Mouse (Mus musculus) lung, postnatal 0 days (tissue): ENCODE results near the gene Xdh.

ENCODE experiments used
- CTCF ChIP-seq: IDR thresholded peaks from 2 replicates; pipeline ENCODE4 v1.5.1; 2016; ENCODE audit warnings: antibody characterized with exemption, mild to moderate bottlenecking
- EP300 ChIP-seq: IDR thresholded peaks from 2 replicates; pipeline ENCODE4 v1.6.1; 2016; ENCODE audit warnings: antibody characterized with exemption, mild to moderate bottlenecking, control low read depth

DNA sequence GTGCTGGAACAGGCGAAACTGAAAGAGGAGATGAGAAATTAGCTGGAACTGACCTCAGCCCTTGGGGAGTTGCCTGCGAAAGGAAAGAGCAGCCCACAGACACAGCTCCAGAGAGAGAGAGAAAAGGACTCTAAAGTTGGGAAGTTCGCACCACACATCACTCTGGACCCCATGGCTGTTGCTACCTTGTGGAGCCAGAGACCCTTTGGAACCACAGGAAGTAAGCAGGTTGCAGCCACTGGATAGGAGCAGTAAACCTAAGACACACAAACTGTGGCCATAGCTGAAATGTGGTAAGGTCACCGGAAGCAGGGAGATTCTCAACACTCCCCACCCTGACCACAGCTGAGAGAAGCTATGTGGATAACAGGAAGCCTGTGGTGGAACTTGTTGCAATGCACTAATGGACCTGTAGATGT is 2.1 kb upstream of the Xdh start:
- TF ChIP-seq CTCF (no peak), EP300 (no peak)
